Mouse (Mus musculus) forebrain, embryonic 14.5 days (tissue): ENCODE results near the gene Ttc29. TPM values are rescaled to one million over a fixed set of nuclear protein-coding genes. Genes with fewer than 3 reads are reported as not detected.

Source experiments
- ATAC-seq: fragments of 200-750 bp; cut with Nextera tagmentation; 2 replicates; pipeline ENCODE4 v1.8.0; 2017; ENCODE audit warnings: mild to moderate bottlenecking, moderate library complexity
- DNase-seq: peaks from one replicate; pipeline ENCODE4 v3.0.0-alpha.2; 2015; ENCODE audit warnings: low spot score
- H3K27ac ChIP-seq: fragments of 300-500 bp; sonication (generic); 2 replicates; pipeline ENCODE4 v1.5.1; 2014; ENCODE audit warnings: low read depth, mild to moderate bottlenecking, control low read depth, low read length, moderate library complexity
- H3K27me3 ChIP-seq: fragments of 300-500 bp; sonication (generic); replicated peaks from 2 replicates; pipeline ENCODE4 v1.6.1; 2014; ENCODE audit warnings: low read length, control low read depth, mixed read lengths; ENCODE audit not compliant: control insufficient read depth, insufficient read depth
- H3K36me3 ChIP-seq: fragments of 300-500 bp; sonication (generic); 2 replicates; pipeline ENCODE4 v1.6.1; 2014; ENCODE audit warnings: low read length, control low read depth; ENCODE audit not compliant: control insufficient read depth, insufficient read depth
- H3K4me1 ChIP-seq: fragments of 300-500 bp; sonication (generic); 2 replicates; pipeline ENCODE4 v1.6.1; 2014; ENCODE audit warnings: antibody characterized with exemption, low read length, control low read depth; ENCODE audit not compliant: control insufficient read depth, insufficient read depth
- H3K4me2 ChIP-seq: fragments of 300-500 bp; sonication (generic); 2 replicates; pipeline ENCODE4 v1.6.1; 2014; ENCODE audit warnings: mild to moderate bottlenecking, control low read depth, low read length
- H3K4me3 ChIP-seq: fragments of 300-500 bp; sonication (generic); 2 replicates; pipeline ENCODE4 v1.5.1; 2014; ENCODE audit warnings: low read depth, low read length, control low read depth
- H3K9ac ChIP-seq: fragments of 300-500 bp; sonication (generic); 2 replicates; pipeline ENCODE4 v1.6.1; 2014; ENCODE audit warnings: mild to moderate bottlenecking, low read length, control low read depth, moderate library complexity
- H3K9me3 ChIP-seq: fragments of 300-500 bp; sonication (generic); replicated peaks from 2 replicates; pipeline ENCODE4 v1.6.1; 2016; ENCODE audit warnings: low read length, control low read depth, mixed read lengths; ENCODE audit not compliant: control insufficient read depth
- WGBS: fragments of 180-500 bp; shearing (Covaris S2); extraction: QIAGEN DNeasy Blood & Tissue Kit; methylation state at CpG from one replicate; pipeline ENCODE4 v1.1.7; 2014; 5-methylcytosine and 5-hydroxymethylcytosine counted together
- polyA plus RNA-seq: library from polyadenylated mRNA; unstranded; fragments of >200 nt; fragmentation: Nextera tagmentation; extraction: Ambion mirVana; gene quantifications from 2 replicates; pipeline ENCODE4 v1.2.1, GENCODE M21; 2014

Ttc29 gene
- polyA plus RNA-seq, 1 experiment from 2014 or later, result 0.41 TPM

GRCm38 (mm10) chr8:78340689-78341529, 127.8 kb downstream of the Ttc29 start:
- no peaks in the 10 kb centered on the region for H3K27me3 ChIP-seq
- peak overlapping the region; percentile 30; the same call in 1 of the 2 replicates for H3K27ac ChIP-seq
- peaks cover 9% of the 10 kb centered on the region; the same call in 1 of the 2 replicates for H3K4me1 ChIP-seq
- no peak overlapping the region for H3K9ac ChIP-seq
- DNase-seq, result peak; percentile 83
- H3K36me3 ChIP-seq, result no peaks in the 10 kb centered on the region
- WGBS, result 23% methylated on average over 11 of the region's 11 CpGs
- peak overlapping the region; percentile 8; the same call in 1 of the 2 replicates for H3K4me2 ChIP-seq
- H3K9me3 ChIP-seq, result no peaks in the 10 kb centered on the region
- peak; percentile 79 for ATAC-seq
- no peak overlapping the region for H3K4me3 ChIP-seq

GRCm38 (mm10) chr8:78342151-78342550, 129.1 kb downstream of the Ttc29 start:
- Histone ChIP-seq H3K36me3 (no peaks in the 10 kb centered on the region), H3K4me2 (no peak overlapping the region), H3K9me3 (no peaks in the 10 kb centered on the region), H3K9ac (no peak overlapping the region), H3K4me1 (peaks cover 13% of the 10 kb centered on the region), H3K27ac (no peak overlapping the region), H3K27me3 (no peaks in the 10 kb centered on the region), H3K4me3 (no peak overlapping the region)
- DNase-seq (no peak), ATAC-seq (no peak)
- WGBS, result 65% methylated on average over 4 of the region's 4 CpGs

- Histone ChIP-seq H3K4me1 (peaks cover 13% of the 10 kb centered on the region), H3K36me3 (no peaks in the 10 kb centered on the region), H3K9ac (no peak overlapping the region), H3K27ac (no peak overlapping the region), H3K4me3 (no peak overlapping the region), H3K27me3 (no peaks in the 10 kb centered on the region), H3K9me3 (no peaks in the 10 kb centered on the region), H3K4me2 (no peak overlapping the region)
- ATAC-seq (no peak), DNase-seq (no peak)
- 77% methylated on average over 2 of the region's 2 CpGs for WGBS
These were observed 130.9 kb downstream of the Ttc29 start for GRCm38 (mm10) chr8:78344006-78344405.

- Histone ChIP-seq H3K27me3 (no peaks in the 10 kb centered on the region), H3K4me1 (peaks cover 13% of the 10 kb centered on the region), H3K9me3 (no peaks in the 10 kb centered on the region), H3K4me3 (no peak overlapping the region), H3K36me3 (no peaks in the 10 kb centered on the region), H3K9ac (no peak overlapping the region; the same call in 1 of the 2 replicates), H3K4me2 (peak overlapping the region; percentile 33), H3K27ac (no peak overlapping the region)
- ATAC-seq (peak; percentile 11; the same call in 1 of the 2 replicates), DNase-seq (no peak)
- WGBS, result 16% methylated on average over 7 of the region's 7 CpGs
These were observed 132.6 kb downstream of the Ttc29 start for GRCm38 (mm10) chr8:78345705-78346104.

- H3K9me3 ChIP-seq, result no peaks in the 10 kb centered on the region
- DNase-seq (peak; percentile 86), ATAC-seq (peak; percentile 97)
- peak overlapping the region; percentile 33 for H3K4me2 ChIP-seq
- H3K4me3 ChIP-seq, result no peak overlapping the region
- H3K36me3 ChIP-seq, result no peaks in the 10 kb centered on the region
- WGBS, result 3% methylated on average over 11 of the region's 11 CpGs
- H3K27me3 ChIP-seq, result no peaks in the 10 kb centered on the region
- H3K9ac ChIP-seq, result no peak overlapping the region; the same call in 1 of the 2 replicates
- H3K4me1 ChIP-seq, result peaks cover 9% of the 10 kb centered on the region
- no peak overlapping the region for H3K27ac ChIP-seq
These were observed 133.1 kb downstream of the Ttc29 start for GRCm38 (mm10) chr8:78346131-78346621.

- H3K9ac ChIP-seq, result no peak overlapping the region
- WGBS, result 15% methylated on average over 5 of the region's 5 CpGs
- no peaks in the 10 kb centered on the region for H3K4me1 ChIP-seq
- H3K36me3 ChIP-seq, result no peaks in the 10 kb centered on the region
- ATAC-seq, result peak; percentile 75
- H3K9me3 ChIP-seq, result no peaks in the 10 kb centered on the region
- no peaks in the 10 kb centered on the region for H3K27me3 ChIP-seq
- no peak overlapping the region for H3K4me2 ChIP-seq
- no peak overlapping the region for H3K4me3 ChIP-seq
- no peak overlapping the region for H3K27ac ChIP-seq
- DNase-seq, result peak; percentile 80
These were observed 140.8 kb downstream of the Ttc29 start for GRCm38 (mm10) chr8:78353902-78354301.

GRCm38 (mm10) chr8:78354801-78355200, 141.7 kb downstream of the Ttc29 start:
- Histone ChIP-seq H3K4me1 (no peaks in the 10 kb centered on the region), H3K27ac (no peak overlapping the region), H3K9me3 (no peaks in the 10 kb centered on the region), H3K4me2 (no peak overlapping the region), H3K4me3 (no peak overlapping the region), H3K36me3 (no peaks in the 10 kb centered on the region), H3K27me3 (no peaks in the 10 kb centered on the region), H3K9ac (no peak overlapping the region)
- DNase-seq (no peak), ATAC-seq (no peak)
- WGBS, result 92% methylated on average over 5 of the region's 5 CpGs

- Histone ChIP-seq H3K9ac (no peak overlapping the region), H3K9me3 (no peaks in the 10 kb centered on the region), H3K4me3 (no peak overlapping the region), H3K27me3 (no peaks in the 10 kb centered on the region), H3K36me3 (no peaks in the 10 kb centered on the region), H3K4me1 (no peaks in the 10 kb centered on the region), H3K4me2 (no peak overlapping the region), H3K27ac (no peak overlapping the region)
- DNase-seq, result no peak
- WGBS, result 90% methylated on average over 7 of the region's 7 CpGs
- no peak for ATAC-seq
These were observed 177.7 kb downstream of the Ttc29 start for GRCm38 (mm10) chr8:78390756-78391155.

- H3K9me3 ChIP-seq, result no peaks in the 10 kb centered on the region
- H3K4me1 ChIP-seq, result peaks cover 6% of the 10 kb centered on the region
- H3K27me3 ChIP-seq, result peaks cover 49% of the 10 kb centered on the region
- WGBS, result 8% methylated on average over 4 of the region's 4 CpGs
- H3K4me2 ChIP-seq, result peak overlapping the region; percentile 55
- H3K36me3 ChIP-seq, result no peaks in the 10 kb centered on the region
- no peak overlapping the region for H3K4me3 ChIP-seq
- ATAC-seq (no peak), DNase-seq (no peak)
- H3K9ac ChIP-seq, result no peak overlapping the region
- no peak overlapping the region for H3K27ac ChIP-seq
These were observed 206.2 kb downstream of the Ttc29 start for GRCm38 (mm10) chr8:78419272-78419671.
